Mouse (Mus musculus) embryonic stem cell, embryonic (primary cell): ENCODE results near the gene Gm20388.

Source experiments
- CTCF ChIA-PET, 4 experiments: fragments of 300-600 bp in 2 of 4; fragments of 350-600 bp in 2 of 4; sonication (Branson Sonifier 250); formaldehyde crosslinking; loops; one replicate each; lab custom pipeline; 2022; ENCODE audit warnings: inconsistent platforms in 2 of 4; lab: Charles Lee
- POLR2A ChIA-PET, 4 experiments: fragments of 300-600 bp in 2 of 4; fragments of 350-600 bp in 2 of 4; sonication (Branson Sonifier 250); formaldehyde crosslinking; loops; one replicate each; lab custom pipeline; 2022; ENCODE audit warnings: antibody characterized with exemption in 4 of 4, inconsistent platforms in 1 of 4; lab: Charles Lee

The Gm20388 gene

DNA sequence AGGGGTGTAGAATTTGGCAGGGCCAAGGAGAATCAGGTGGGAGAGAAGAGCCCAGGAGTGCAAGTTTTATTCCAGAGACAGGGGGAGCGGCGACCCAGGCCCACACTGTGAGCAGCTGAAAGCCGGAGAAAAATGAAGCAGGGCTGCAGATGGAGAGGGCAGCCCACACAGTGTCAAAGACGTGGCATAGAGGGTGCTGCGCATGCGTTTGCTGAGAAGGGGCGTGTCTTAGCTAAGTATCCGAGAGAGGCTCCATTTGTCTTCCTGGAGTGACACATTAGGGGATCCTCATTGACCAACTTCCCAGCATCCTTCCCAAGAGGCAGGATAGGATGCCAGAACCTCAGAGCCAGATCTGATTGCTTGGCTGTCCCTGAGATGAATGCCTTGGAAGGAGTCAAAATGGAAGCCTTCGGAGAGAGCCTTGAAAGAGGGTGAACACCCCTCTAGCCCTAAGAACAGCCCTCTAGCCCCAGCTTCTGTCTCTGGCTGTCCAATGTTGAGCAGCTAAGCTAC, 96.1 kb downstream of the Gm20388 start:
- POLR2A ChIA-PET, result interaction anchor here in 2 of 4 experiments (0.9 to 1.2 kb wide), 3 partner anchors 14 to 57 kb away, joined by 3 read pairs; partner anchors contain the start of gene Crispld2 (in 1 of the 2)
- CTCF ChIA-PET, result interaction anchor here in 2 of 4 experiments (0.6 to 0.8 kb wide), 2 partner anchors 35 to 65 kb away, joined by 3 read pairs; no protein-coding TSS in a partner anchor

DNA sequence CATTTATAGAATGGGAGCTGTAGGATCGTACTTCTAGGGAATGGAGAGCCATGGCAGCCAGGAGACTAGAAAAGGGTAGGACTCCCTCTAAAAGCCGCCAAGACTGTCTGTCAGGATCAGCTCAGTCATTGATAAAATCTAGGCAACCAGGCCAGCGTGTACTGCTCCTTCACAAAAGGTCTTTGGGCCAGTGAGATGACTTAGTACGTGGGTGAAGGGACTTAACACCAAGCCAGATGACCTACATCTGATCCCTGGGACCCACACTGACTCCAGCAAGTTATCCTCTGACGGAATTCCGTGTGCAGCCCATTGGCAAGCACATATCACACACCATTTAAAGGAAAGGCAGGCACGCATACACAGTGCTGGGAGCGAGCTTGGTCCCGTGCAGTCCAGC, 96.5 kb downstream of the Gm20388 start:
- CTCF ChIA-PET, result interaction anchor here in 3 of 4 experiments (0.5 to 0.8 kb wide), 4 partner anchors 35 to 815 kb away, joined by 3 to 6 read pairs (median 3); no protein-coding TSS in a partner anchor

DNA sequence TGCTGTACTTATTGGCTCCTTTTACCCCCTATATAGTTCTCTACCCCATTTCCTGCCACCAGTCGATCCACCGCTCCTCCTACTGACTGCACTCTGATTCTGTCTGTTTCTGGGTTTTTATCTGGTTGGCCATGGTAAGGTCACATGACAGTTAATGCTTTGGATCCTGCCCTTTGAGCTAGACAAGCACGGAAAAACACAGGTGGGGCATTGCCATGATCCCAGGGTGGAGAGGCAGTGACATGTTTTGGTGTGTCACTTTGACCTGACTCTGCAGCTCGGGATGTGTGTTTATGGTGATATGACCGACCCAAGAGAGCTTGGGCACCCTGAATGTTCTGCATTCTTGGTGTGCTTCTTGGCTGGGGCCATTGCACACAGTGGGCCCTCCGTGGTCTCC, 98.6 kb downstream of the Gm20388 start:
- CTCF ChIA-PET, result no interaction called here
- POLR2A ChIA-PET, result no interaction called here

More for the DNA sequence above, 96.5 kb downstream of the Gm20388 start:
- POLR2A ChIA-PET, result interaction anchor here in 2 of 4 experiments (0.6 to 1.0 kb wide), 3 partner anchors 15 to 58 kb away, joined by 3 to 4 read pairs (median 3); partner anchors contain the start of gene Crispld2 (in 1 of the 2)

DNA sequence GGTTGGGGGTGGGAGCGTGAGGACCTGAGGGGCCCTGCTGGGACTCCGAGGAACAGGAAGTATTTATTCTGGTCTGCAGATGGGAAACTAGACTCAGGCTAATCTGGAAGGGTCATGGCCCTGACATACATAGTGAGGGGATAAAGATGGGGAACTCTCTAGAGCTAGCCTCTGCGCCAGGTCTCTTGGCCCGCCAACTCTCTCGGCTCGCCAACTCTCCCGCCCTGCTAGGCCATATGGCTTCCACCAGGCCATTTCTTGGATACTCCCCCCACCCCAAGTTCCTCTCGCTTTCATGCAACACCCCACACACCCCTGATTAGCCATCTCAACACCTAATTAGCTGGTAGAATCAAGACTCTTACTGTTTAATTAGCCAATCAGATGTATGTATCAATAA, 101.8 kb downstream of the Gm20388 start:
- POLR2A ChIA-PET, result interaction anchor here in 2 of 4 experiments (0.7 to 1.3 kb wide), 4 partner anchors 9 to 20 kb away, joined by 3 to 4 read pairs (median 3); partner anchors contain the start of gene Crispld2 (in 1 of the 2)
- CTCF ChIA-PET, result interaction anchor here in 2 of 4 experiments (0.6 to 1.0 kb wide), 2 partner anchors 8 to 14 kb away, joined by 3 read pairs; no protein-coding TSS in a partner anchor

DNA sequence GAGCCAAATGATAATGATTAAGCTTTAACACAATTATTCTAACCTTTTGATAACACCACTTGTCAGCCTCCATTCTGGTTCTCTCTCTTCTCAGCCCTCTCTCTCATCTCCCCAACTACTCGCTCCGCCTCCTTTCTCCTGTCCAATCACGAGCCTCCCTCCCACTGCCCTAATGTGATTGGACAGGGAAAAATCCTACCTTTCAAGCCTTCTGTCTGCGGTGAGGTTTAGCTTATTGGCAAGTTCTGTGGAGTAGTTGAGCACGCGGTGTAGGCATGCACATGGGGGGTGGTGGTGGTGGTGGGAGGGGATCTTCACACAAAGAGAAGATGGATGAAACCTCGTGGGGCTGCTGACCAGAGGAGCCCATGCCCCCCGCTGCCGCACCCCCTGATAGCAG, 102.3 kb downstream of the Gm20388 start:
- POLR2A ChIA-PET, result interaction anchor here in 2 of 4 experiments (0.7 to 1.3 kb wide), 3 partner anchors 8 to 20 kb away, joined by 3 to 4 read pairs (median 3); partner anchors contain the start of gene Crispld2 (in 1 of the 2)
- CTCF ChIA-PET, result interaction anchor here in 3 of 4 experiments (0.6 to 1.3 kb wide), 5 partner anchors 8 to 387 kb away, joined by 3 to 9 read pairs (median 3); no protein-coding TSS in a partner anchor

DNA sequence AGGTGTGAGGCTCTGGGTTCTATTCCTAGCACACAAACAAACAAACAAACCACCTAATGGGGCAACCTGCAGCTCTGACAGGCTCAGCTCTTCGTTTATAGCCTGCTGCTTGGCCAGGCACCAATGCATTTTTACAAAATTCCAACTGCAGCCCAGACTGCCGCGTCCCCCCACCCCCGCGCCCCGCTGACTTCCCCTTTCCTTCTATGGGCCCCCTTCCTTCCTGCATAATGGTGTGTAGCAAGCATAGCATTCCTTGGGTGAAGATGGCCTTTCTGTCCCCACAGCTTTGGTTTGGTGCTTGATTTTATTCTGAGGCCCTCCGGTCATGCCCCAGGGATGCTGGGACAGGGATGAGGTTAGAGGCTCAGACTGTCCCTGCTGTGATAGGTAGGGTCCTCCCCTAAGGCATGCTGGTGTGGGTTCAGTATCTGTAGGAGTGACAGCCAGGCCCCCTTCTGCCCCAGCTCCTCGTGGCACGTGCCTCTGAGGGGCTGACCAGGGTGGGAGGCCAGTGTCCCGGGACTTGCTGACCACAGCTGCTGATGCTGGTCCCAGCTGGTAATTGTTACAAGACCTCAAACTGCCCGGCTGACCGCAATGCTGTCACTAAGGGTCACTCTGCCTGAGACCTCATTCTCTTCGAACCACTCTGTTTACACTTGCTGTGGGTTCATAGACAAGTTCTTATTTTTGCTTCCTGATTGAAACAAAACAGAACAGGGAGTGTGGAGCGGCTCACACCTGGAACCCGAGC, 103.8 kb downstream of the Gm20388 start:
- ChIA-PET POLR2A (interaction anchor here in 1 of 4 experiments (0.5 kb wide), 1 partner anchor 1383 kb away, joined by 3 read pairs; no protein-coding TSS in a partner anchor), CTCF (interaction anchor here in 1 of 4 experiments (1.3 kb wide), 1 partner anchor 57 kb away, joined by 4 read pairs; no protein-coding TSS in a partner anchor)

DNA sequence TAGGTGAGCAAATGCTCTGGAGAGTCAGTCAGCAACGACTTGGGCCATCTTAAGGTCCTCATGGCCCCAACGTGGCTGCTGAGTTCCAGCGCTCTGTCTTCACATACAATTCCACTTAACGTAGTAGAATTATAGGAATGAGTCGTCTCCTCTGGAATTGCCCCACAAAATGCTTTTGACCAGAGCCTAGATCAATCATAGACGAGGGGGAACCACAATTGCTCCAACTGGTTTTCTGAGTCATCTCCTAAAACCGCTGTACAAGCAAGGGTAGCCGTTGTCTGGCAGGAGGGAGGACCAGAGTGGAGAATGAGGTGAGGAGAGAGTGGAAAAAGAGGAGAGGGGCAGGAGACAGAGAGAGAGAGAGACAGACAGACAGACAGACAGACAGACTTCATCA, 105.3 kb downstream of the Gm20388 start:
- ChIA-PET CTCF (interaction anchor here in 1 of 4 experiments (0.8 kb wide), 1 partner anchor 47 kb away, joined by 7 read pairs; no protein-coding TSS in a partner anchor), POLR2A (no interaction called here)

DNA sequence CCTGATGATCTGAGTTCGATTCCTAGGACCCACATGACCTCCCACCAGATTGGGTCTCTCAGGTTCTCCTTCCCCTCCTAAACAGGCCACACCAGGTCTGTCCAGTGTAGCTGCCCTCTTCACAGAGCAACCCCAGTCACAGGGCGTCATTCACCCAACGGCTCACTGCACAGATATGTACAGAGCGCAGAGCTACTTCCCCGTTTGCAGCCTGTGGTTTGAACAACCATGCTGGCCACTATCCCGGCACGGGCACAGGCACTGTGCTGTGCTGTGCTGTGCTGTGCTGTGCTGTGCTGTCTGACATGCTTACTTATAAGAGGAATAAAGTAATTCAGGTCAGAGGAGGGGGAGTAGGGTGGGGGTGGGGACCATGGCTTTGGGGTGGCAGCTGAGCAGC, 105.8 kb downstream of the Gm20388 start:
- ChIA-PET CTCF (interaction anchor here in 1 of 4 experiments (0.8 kb wide), 1 partner anchor 47 kb away, joined by 7 read pairs; no protein-coding TSS in a partner anchor), POLR2A (no interaction called here)

DNA sequence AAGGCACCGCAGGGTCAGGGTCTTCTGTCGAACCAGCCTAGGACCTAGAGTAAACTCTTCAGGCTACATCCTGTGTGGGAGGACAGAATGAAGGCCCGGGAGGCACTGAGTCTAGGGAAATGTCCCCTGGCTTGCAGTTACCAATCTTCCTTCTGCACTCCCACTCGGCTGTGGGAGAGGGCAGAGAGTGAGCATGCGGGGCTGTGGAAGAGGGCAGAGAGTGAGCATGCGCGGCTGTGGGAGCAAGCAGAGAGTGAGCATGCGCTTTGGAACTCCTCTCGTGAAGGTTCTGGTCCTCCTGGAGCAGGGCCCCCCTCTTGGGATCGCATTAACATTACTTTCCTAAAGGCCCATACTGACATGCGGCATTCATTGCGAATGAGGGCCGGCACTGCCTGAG, 106.7 kb downstream of the Gm20388 start:
- ChIA-PET POLR2A (no interaction called here), CTCF (interaction anchor here in 1 of 4 experiments (0.7 kb wide), 1 partner anchor 449 kb away, joined by 3 read pairs; no protein-coding TSS in a partner anchor)

DNA sequence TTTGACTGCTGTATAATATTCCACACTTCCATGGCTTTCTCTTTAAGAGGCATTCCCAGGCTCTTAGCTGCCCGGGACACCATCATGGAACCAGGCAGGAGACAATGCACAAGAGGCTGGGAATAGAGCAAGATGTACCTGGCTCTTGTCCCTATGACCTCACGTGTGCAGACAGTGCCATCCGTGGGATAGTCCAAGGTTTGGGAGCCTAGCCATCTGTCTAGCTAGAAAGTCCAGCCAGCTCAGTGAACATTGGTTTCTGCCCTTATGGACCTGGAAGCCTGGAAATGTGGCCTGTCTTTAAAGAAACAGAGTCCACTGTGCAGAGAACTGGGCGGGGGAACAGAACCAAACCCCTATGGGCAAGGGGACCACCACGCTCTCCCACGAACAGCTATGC, 107.1 kb downstream of the Gm20388 start:
- POLR2A ChIA-PET, result no interaction called here
- CTCF ChIA-PET, result no interaction called here

DNA sequence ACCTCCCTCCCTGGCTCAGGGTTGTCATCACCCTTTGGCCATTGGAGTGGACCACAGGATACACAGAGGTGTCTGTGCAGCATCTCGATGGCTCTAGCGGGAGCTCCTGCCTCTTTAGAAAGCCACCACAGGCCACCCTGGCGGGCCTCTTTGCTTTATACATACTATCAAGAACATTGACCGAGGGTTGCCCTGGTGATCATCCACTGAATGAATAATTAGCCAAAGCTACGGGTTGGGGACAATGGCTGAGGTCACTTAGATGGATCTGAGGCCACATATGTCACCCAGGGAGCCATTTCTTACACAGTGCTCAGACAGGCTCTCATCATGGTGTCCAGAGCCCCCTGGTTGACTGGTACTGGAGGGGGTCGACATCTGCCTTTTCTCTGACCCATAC, 107.7 kb downstream of the Gm20388 start:
- CTCF ChIA-PET, result no interaction called here
- POLR2A ChIA-PET, result no interaction called here

DNA sequence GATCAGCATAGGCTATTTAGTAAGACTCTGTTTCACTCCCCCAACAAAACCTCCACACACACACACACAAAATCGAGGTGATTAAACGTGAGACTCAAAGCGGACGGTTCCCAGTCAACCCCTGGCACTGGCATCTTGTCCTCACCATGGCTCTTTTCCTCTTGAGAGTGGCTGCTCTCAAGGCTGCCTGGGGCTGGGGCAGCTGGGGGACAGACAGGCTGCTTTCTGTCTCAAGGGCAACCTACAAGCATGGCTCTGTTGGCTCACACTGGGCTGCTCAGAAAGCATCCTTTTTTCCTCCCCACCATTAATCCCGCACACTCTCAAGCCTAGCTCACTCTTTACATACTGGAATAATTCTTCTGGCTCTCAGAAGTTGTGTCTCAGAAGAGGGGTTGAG, 108.7 kb downstream of the Gm20388 start:
- POLR2A ChIA-PET, result no interaction called here
- CTCF ChIA-PET, result no interaction called here

DNA sequence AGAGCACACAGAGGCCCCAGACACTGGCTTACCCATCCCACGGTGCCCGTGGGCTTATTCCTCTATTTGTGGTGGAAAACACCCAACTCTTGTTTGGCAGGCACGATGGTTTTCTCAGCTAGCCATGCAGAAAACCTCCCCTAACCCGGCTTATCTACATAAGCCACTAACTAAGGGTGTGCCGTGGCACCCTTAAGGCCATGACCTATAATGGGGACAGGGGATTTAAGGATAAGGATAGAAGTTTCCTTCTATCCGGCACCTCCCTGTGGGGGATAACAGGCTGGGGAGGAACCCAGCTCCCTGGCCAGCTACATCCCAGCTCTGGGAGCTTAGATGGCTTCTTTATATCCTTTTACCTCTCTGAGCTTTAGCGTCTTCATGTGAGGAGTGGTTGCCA, 109.7 kb downstream of the Gm20388 start:
- POLR2A ChIA-PET, result interaction anchor here in 1 of 4 experiments (1.2 kb wide), 1 partner anchor 14 kb away, joined by 3 read pairs; no protein-coding TSS in a partner anchor
- CTCF ChIA-PET, result interaction anchor here in 3 of 4 experiments (0.6 to 1.6 kb wide), 5 partner anchors 7 to 127 kb away, joined by 3 to 7 read pairs (median 4); no protein-coding TSS in a partner anchor

DNA sequence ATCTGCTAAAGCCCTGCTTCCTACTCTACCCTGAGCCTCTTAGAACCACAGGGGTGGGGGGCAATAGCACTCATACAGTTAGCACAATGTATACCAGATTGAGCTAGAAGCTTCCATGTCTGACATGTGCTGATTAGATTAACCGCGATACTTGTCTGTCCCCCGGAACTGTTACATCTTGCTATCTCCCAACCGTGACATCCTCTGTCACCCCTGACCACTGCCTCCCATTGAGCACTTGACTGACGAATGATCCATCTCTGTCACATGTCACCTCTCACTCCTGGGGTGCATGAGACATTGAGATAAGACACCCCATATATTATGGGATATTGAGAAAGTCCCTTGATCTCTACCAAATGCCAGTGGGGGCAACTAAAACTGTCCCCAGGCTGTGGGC, 115.6 kb downstream of the Gm20388 start:
- ChIA-PET POLR2A (no interaction called here), CTCF (interaction anchor here in 1 of 4 experiments (0.6 kb wide), 1 partner anchor 13 kb away, joined by 3 read pairs; no protein-coding TSS in a partner anchor)

DNA sequence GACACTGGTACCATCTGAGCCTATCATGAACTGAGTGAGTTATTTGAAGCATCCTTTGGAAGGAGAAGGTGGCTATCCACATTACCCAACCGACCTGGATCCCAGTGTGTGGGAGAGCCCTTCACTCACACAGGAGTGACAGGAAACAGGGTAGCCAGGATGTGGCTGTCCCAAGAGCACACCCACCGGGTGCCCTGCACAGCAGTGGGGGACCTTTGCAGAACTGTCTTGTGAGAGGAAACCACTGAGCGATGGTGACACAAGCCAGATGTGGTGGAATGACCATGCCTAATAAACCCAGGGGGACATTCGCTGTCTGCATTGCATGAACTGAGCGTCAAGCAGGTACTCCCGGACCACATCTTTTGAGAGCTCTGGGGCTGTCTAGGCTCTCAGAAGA, 116.3 kb downstream of the Gm20388 start:
- ChIA-PET POLR2A (no interaction called here), CTCF (no interaction called here)

DNA sequence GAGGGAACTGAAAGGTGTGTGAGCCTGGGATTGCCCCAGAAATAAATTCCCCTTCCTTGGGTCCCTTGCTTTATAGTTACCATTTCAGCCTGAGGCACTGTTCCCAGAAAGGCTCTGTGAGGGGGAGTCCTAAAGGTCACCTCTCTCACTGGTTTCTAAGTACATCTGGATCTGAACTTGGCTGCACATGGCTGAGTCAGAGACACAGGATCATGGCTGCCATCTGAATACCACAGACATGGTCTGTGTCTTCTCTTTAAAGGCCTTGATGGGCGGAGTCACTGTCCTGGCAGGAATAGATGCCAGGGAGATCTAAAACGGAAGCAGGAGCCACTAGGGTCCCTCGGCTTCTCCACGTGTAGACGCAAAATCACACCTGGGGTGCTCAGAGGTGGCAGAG, 119.8 kb downstream of the Gm20388 start:
- POLR2A ChIA-PET, result no interaction called here
- CTCF ChIA-PET, result interaction anchor here in 2 of 4 experiments (0.6 to 0.9 kb wide), 2 partner anchors 10 to 685 kb away, joined by 3 read pairs; no protein-coding TSS in a partner anchor

DNA sequence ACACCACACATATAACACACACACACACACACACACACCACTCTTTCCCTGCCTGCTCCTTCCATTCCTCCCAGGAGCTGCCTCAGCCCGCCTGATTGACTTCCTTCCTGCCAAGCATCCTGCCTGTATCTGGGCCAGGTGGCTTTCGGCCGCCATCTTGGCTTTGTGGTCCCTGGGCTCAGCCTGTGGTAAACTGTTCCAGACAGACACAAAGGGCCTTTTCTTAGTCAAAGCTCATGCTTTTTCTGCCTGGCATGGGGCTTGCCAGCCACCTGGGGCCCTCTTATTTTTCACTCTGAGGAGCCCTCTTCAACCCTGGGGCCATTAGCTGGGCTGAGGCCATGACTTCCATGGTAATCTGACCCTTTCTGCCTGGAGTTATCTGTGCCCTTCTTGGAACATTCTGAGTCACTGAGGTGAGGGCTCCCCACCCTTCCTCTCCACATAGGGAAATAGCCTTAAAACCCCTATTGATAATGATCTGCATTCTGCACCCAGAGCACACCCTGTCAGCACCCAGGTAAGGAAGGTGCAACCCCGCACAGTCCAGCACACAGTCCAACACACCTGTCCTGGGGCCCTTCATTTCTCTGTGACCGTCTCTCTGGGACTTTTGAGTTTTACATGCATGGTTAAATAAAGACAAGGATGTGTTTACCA, 122.0 kb downstream of the Gm20388 start:
- CTCF ChIA-PET, result interaction anchor here in 1 of 4 experiments (0.6 kb wide), 1 partner anchor 227 kb away, joined by 3 read pairs; no protein-coding TSS in a partner anchor

DNA sequence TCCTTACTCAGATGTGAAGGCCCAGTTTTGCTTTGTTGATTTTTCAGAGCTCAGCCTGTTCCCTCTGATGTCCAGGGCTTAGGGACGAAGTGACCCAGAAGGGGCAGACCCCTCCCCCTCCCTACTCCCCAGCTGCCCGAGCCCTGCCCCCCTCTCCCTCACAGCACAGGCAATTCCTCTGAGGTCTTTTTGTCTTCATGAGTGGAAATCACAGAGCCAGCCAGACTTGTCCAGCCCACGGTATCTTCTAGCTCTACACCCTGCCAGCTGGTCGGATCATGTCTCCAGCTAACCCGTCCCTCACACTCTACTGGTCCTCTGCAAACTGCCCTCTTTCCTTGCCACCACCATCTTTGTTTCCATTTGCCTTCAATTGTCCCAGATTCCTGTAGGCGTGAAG, 123.8 kb downstream of the Gm20388 start:
- POLR2A ChIA-PET, result interaction anchor here in 2 of 4 experiments (0.7 to 1.2 kb wide), 3 partner anchors 11 to 147 kb away, joined by 3 to 5 read pairs (median 3); no protein-coding TSS in a partner anchor
- CTCF ChIA-PET, result interaction anchor here in 1 of 4 experiments (0.5 to 0.6 kb wide), 4 partner anchors 14 to 334 kb away, joined by 3 to 5 read pairs (median 4); no protein-coding TSS in a partner anchor

More for the DNA sequence above, 122.0 kb downstream of the Gm20388 start:
- POLR2A ChIA-PET, result no interaction called here
